Mouse (Mus musculus): Measurements from ENCODE around the gene Kif11.

DNA sequence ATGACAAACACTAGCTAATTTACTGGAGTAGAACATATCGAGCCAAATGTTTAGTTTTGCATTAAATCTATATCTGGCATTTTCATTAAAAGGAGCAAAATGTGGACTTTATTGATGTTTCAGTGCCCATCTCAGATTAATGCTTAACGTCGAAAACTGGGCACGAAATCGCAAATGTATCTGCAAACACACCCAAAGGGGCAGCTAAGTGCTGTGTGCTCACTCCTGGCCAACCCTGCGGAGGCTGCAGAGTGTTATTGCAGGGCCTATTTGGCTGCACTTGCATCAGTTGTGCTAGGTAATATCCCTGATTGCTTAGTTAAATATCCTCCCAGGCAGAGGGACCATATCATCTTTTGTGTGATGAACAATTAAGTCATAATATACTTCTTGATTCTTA lies 81.8 kb downstream of the Kif11 start:
- TF ChIP-seq CTCF (IDR thresholded peaks at IDR 0.05; ENCODE audit: low read depth) (no peak), EP300 (IDR thresholded peaks at IDR 0.05; ENCODE audit: low read depth) (no peak)
